Mouse (Mus musculus) lung, embryonic 14.5 days (tissue): ENCODE data around the gene Ptchd3. TPM values are rescaled to one million over a fixed set of nuclear protein-coding genes. Genes with fewer than 3 reads are reported as not detected.

ENCODE experiments used
- ATAC-seq: fragments of 200-750 bp; cut with Nextera tagmentation; 2 replicates; pipeline ENCODE4 v1.8.0; 2017; ENCODE audit warnings: mild to moderate bottlenecking, moderate TSS enrichment, moderate library complexity; ENCODE audit not compliant: insufficient read depth
- DNase-seq: peaks from one replicate; pipeline ENCODE4 v3.0.0-alpha.2; 2015
- H3K27ac ChIP-seq: fragments of 300-500 bp; sonication (generic); 2 replicates; pipeline ENCODE4 v1.5.1; 2014; ENCODE audit warnings: low read depth, mild to moderate bottlenecking, moderate library complexity
- H3K27me3 ChIP-seq: fragments of 300-500 bp; sonication (generic); 2 replicates; pipeline ENCODE4 v1.6.1; 2014; ENCODE audit warnings: low read length, control low read depth; ENCODE audit not compliant: insufficient read depth
- H3K36me3 ChIP-seq: fragments of 300-500 bp; sonication (generic); 2 replicates; pipeline ENCODE4 v1.6.1; 2014; ENCODE audit warnings: control low read depth; ENCODE audit not compliant: insufficient read depth
- H3K4me1 ChIP-seq: fragments of 300-500 bp; sonication (generic); 2 replicates; pipeline ENCODE4 v1.6.1; 2014; ENCODE audit warnings: antibody characterized with exemption, control low read depth; ENCODE audit not compliant: insufficient read depth
- H3K4me2 ChIP-seq: fragments of 300-500 bp; sonication (generic); 2 replicates; pipeline ENCODE4 v1.6.1; 2014; ENCODE audit warnings: mild to moderate bottlenecking
- H3K4me3 ChIP-seq: fragments of 300-500 bp; sonication (generic); 2 replicates; pipeline ENCODE4 v1.5.1; 2014; ENCODE audit warnings: low read depth, low read length
- H3K9ac ChIP-seq: fragments of 300-500 bp; sonication (generic); 2 replicates; pipeline ENCODE4 v1.6.1; 2014
- H3K9me3 ChIP-seq: fragments of 300-500 bp; sonication (generic); 2 replicates; pipeline ENCODE4 v1.6.1; 2016; ENCODE audit warnings: low read depth, low read length, control low read depth
- CTCF ChIP-seq: IDR thresholded peaks from 2 replicates; pipeline ENCODE4 v1.5.1; 2016; ENCODE audit warnings: antibody characterized with exemption, low read depth
- WGBS: fragments of 180-500 bp; shearing (Covaris S2); extraction: QIAGEN DNeasy Blood & Tissue Kit; methylation state at CpG from one replicate; pipeline ENCODE4 v1.1.7; 2014; 5-methylcytosine and 5-hydroxymethylcytosine counted together
- polyA plus RNA-seq: library from polyadenylated mRNA; unstranded; fragments of >200 nt; fragmentation: Nextera tagmentation; extraction: Ambion mirVana; gene quantifications from 2 replicates; pipeline ENCODE4 v1.2.1, GENCODE M21; 2014

Gene Ptchd3
- polyA plus RNA-seq = not detected in 2 replicates

- TF ChIP-seq CTCF = no peak
- Histone ChIP-seq H3K27me3 (0 out of 2 replicates have a peak, but pooled peaks cover 4% of the 10 kb centered on the region), H3K27ac (no peak within 1 kb of the TSS), H3K4me1 (no peaks in the 10 kb centered on the region), H3K36me3 (no peaks in the 10 kb centered on the region), H3K9me3 (no peaks in the 10 kb centered on the region), H3K4me2 (no peak within 1 kb of the TSS; the same call in 1 of the 2 replicates), H3K9ac (no peak within 1 kb of the TSS), H3K4me3 (no peak within 1 kb of the TSS)
- WGBS = 59% methylated on average over 18 of the region's 18 CpGs
- DNase-seq (no peak), ATAC-seq (no peak)
Observed at GRCm38 (mm10) chr11:121829947-121830346, at the start of gene Ptchd3. Gene Ptchd3, plus strand, starts transcription at chr11:121830247.

- 77% methylated on average over 1 of the region's 1 CpGs for WGBS
- H3K4me1 ChIP-seq = no peaks in the 10 kb centered on the region
- H3K27me3 ChIP-seq = no peaks in the 10 kb centered on the region
- H3K4me2 ChIP-seq = no peak overlapping the region
- H3K36me3 ChIP-seq = no peaks in the 10 kb centered on the region
- no peaks in the 10 kb centered on the region for H3K9me3 ChIP-seq
- H3K27ac ChIP-seq = no peak overlapping the region
- no peak overlapping the region for H3K4me3 ChIP-seq
- ATAC-seq = no peak
- no peak overlapping the region for H3K9ac ChIP-seq
- TF ChIP-seq CTCF = no peak
- DNase-seq = no peak
Observed at GRCm38 (mm10) chr11:121781831-121782230, 48.2 kb upstream of the Ptchd3 start.

GRCm38 (mm10) chr11:121787456-121787855 is 42.6 kb upstream of the Ptchd3 start:
- Histone ChIP-seq H3K4me3 (no peak overlapping the region), H3K4me1 (peaks cover 10% of the 10 kb centered on the region), H3K4me2 (no peak overlapping the region), H3K27me3 (no peaks in the 10 kb centered on the region), H3K9ac (no peak overlapping the region), H3K9me3 (no peaks in the 10 kb centered on the region), H3K36me3 (no peaks in the 10 kb centered on the region), H3K27ac (no peak overlapping the region)
- TF ChIP-seq CTCF = no peak
- ATAC-seq (no peak), DNase-seq (no peak)

- Histone ChIP-seq H3K27ac (no peak overlapping the region), H3K27me3 (no peaks in the 10 kb centered on the region), H3K9me3 (no peaks in the 10 kb centered on the region), H3K4me2 (no peak overlapping the region), H3K9ac (no peak overlapping the region), H3K36me3 (no peaks in the 10 kb centered on the region), H3K4me1 (peaks cover 16% of the 10 kb centered on the region), H3K4me3 (no peak overlapping the region)
- no peak for TF ChIP-seq CTCF
- DNase-seq (no peak), ATAC-seq (no peak)
- WGBS = 62% methylated on average over 3 of the region's 3 CpGs
Observed at GRCm38 (mm10) chr11:121789566-121789965, 40.5 kb upstream of the Ptchd3 start.

- Histone ChIP-seq H3K4me1 (peaks cover 21% of the 10 kb centered on the region), H3K27me3 (no peaks in the 10 kb centered on the region), H3K36me3 (no peaks in the 10 kb centered on the region), H3K27ac (no peak overlapping the region), H3K4me3 (no peak overlapping the region), H3K9ac (no peak overlapping the region), H3K4me2 (no peak overlapping the region), H3K9me3 (no peaks in the 10 kb centered on the region)
- ATAC-seq (no peak), DNase-seq (peak; percentile 35)
- WGBS = 60% methylated on average over 2 of the region's 2 CpGs
- no peak for TF ChIP-seq CTCF
Observed at GRCm38 (mm10) chr11:121790671-121791094, 39.4 kb upstream of the Ptchd3 start.

- Histone ChIP-seq H3K4me2 (no peak overlapping the region), H3K9ac (no peak overlapping the region), H3K4me1 (peaks cover 23% of the 10 kb centered on the region), H3K9me3 (no peaks in the 10 kb centered on the region), H3K27ac (no peak overlapping the region), H3K27me3 (no peaks in the 10 kb centered on the region), H3K4me3 (no peak overlapping the region), H3K36me3 (no peaks in the 10 kb centered on the region)
- no peak for DNase-seq
- no peak for ATAC-seq
- 76% methylated on average over 3 of the region's 3 CpGs for WGBS
- no peak for TF ChIP-seq CTCF
Observed at GRCm38 (mm10) chr11:121791446-121791845, 38.6 kb upstream of the Ptchd3 start.

- no peaks in the 10 kb centered on the region for H3K36me3 ChIP-seq
- H3K4me1 ChIP-seq = peaks cover 23% of the 10 kb centered on the region
- no peak for ATAC-seq
Observed at GRCm38 (mm10) chr11:121791991-121792390, 38.1 kb upstream of the Ptchd3 start.

GRCm38 (mm10) chr11:121793530-121793929 is 36.5 kb upstream of the Ptchd3 start:
- H3K27ac ChIP-seq = no peak overlapping the region

More at GRCm38 (mm10) chr11:121791991-121792390, 38.1 kb upstream of the Ptchd3 start:
- DNase-seq = no peak
- Histone ChIP-seq H3K4me3 (no peak overlapping the region), H3K27me3 (no peaks in the 10 kb centered on the region), H3K27ac (no peak overlapping the region), H3K9me3 (no peaks in the 10 kb centered on the region), H3K9ac (no peak overlapping the region), H3K4me2 (no peak overlapping the region)
- TF ChIP-seq CTCF = no peak
- 26% methylated on average over 1 of the region's 1 CpGs for WGBS

More at GRCm38 (mm10) chr11:121793530-121793929, 36.5 kb upstream of the Ptchd3 start:
- no peak for DNase-seq
- no peak for ATAC-seq
- WGBS = 84% methylated on average over 3 of the region's 3 CpGs
- Histone ChIP-seq H3K4me1 (peaks cover 23% of the 10 kb centered on the region), H3K36me3 (no peaks in the 10 kb centered on the region), H3K27me3 (no peaks in the 10 kb centered on the region), H3K9ac (no peak overlapping the region), H3K4me2 (no peak overlapping the region), H3K4me3 (no peak overlapping the region), H3K9me3 (no peaks in the 10 kb centered on the region)
- TF ChIP-seq CTCF = no peak
